Mouse (Mus musculus) layer of hippocampus, adult 2 months (tissue): Measurements from ENCODE around the gene D10Wsu102e. TPM values are rescaled to one million over a fixed set of nuclear protein-coding genes. Genes with fewer than 3 reads are reported as not detected.
"Not testable (repeated sequence)": the region's sequence is repeated elsewhere in the genome, so short reads cannot be mapped to it uniquely, and the experiment has no call there.

Source experiments
- DNase-seq, 2 experiments: peaks; one replicate each; pipeline ENCODE4 v3.0.0; 2022; ENCODE audit warnings: low spot score in 2 of 2
- H3K27ac ChIP-seq: fragments of 200-600 bp; 2 replicates; pipeline ENCODE4 v1.8.1; 2022
- H3K4me3 ChIP-seq: fragments of 200-600 bp; 2 replicates; pipeline ENCODE4 v1.8.1; 2022; ENCODE audit warnings: mild to moderate bottlenecking
- CTCF ChIP-seq: fragments of 200-600 bp; conservative IDR thresholded peaks from 2 replicates; pipeline ENCODE4 v1.8.1; 2022; ENCODE audit warnings: antibody characterized with exemption, mild to moderate bottlenecking, moderate library complexity
- total RNA-seq, 2 experiments: library from RNA; stranded (reverse); gene quantifications; 2 replicates each; pipeline ENCODE4 v1.2.3; 2021

Gene D10Wsu102e
- total RNA-seq, 2 experiments from 2014 or later = 3.1 to 3.9 TPM

- DNase-seq = no peak
- Histone ChIP-seq H3K4me3 (no peak overlapping the region), H3K27ac (no peak overlapping the region)
- no peak for TF ChIP-seq CTCF
These were observed 27.4 kb upstream of the D10Wsu102e start for GRCm38 (mm10) chr10:83332581-83332980.

- Histone ChIP-seq H3K27ac (no peak overlapping the region), H3K4me3 (no peak overlapping the region)
- no peak for DNase-seq
These were observed 23.7 kb upstream of the D10Wsu102e start for GRCm38 (mm10) chr10:83336336-83336735.

GRCm38 (mm10) chr10:83337159-83337951, 22.7 kb upstream of the D10Wsu102e start, which contains the start of gene Slc41a2:
Gene Slc41a2, minus strand, starts transcription at chr10:83337882.
- H3K27ac ChIP-seq = peak within 1 kb of the TSS; percentile 95
- peak; percentile 53 to 66 for DNase-seq
- H3K4me3 ChIP-seq = peak within 1 kb of the TSS; percentile 65
- TF ChIP-seq CTCF = no peak

More at GRCm38 (mm10) chr10:83336336-83336735, 23.7 kb upstream of the D10Wsu102e start:
- no peak for TF ChIP-seq CTCF

GRCm38 (mm10) chr10:83337971-83338598, 21.9 kb upstream of the D10Wsu102e start:
- H3K4me3 ChIP-seq = peak overlapping the region; percentile 65
- TF ChIP-seq CTCF = 0 out of 2 replicates have a peak, but pooled peaks have one; percentile 8
- H3K27ac ChIP-seq = peak overlapping the region; percentile 95
- DNase-seq = no peak

GRCm38 (mm10) chr10:83341226-83341625, 18.8 kb upstream of the D10Wsu102e start:
- no peak overlapping the region for H3K4me3 ChIP-seq
- TF ChIP-seq CTCF = no peak
- DNase-seq = no peak
- H3K27ac ChIP-seq = no peak overlapping the region

- Histone ChIP-seq H3K4me3 (no peak overlapping the region), H3K27ac (no peak overlapping the region)
- peak; percentile 38 to 55 for DNase-seq
- no peak for TF ChIP-seq CTCF
These were observed 16.9 kb upstream of the D10Wsu102e start for GRCm38 (mm10) chr10:83343171-83343570.

- H3K27ac ChIP-seq = no peak overlapping the region
- no peak overlapping the region for H3K4me3 ChIP-seq
- no peak for DNase-seq
- no peak for TF ChIP-seq CTCF
These were observed 16.0 kb upstream of the D10Wsu102e start for GRCm38 (mm10) chr10:83343828-83344685.

- Histone ChIP-seq H3K27ac (no peak overlapping the region), H3K4me3 (no peak overlapping the region)
- TF ChIP-seq CTCF = no peak
- DNase-seq = no peak
These were observed 14.2 kb upstream of the D10Wsu102e start for GRCm38 (mm10) chr10:83345693-83346358.

- H3K27ac ChIP-seq = no peak overlapping the region
- H3K4me3 ChIP-seq = no peak overlapping the region
- DNase-seq = no peak
- TF ChIP-seq CTCF = no peak
These were observed 13.7 kb upstream of the D10Wsu102e start for GRCm38 (mm10) chr10:83346359-83346736.

- Histone ChIP-seq H3K4me3 (no peak overlapping the region), H3K27ac (no peak overlapping the region)
- DNase-seq = no peak
- TF ChIP-seq CTCF = no peak
These were observed 12.5 kb upstream of the D10Wsu102e start for GRCm38 (mm10) chr10:83347494-83347893.

- TF ChIP-seq CTCF = no peak
- DNase-seq = no peak
- H3K4me3 ChIP-seq = no peak overlapping the region
- H3K27ac ChIP-seq = no peak overlapping the region
These were observed 9.3 kb upstream of the D10Wsu102e start for GRCm38 (mm10) chr10:83350689-83351088.

- not testable (repeated sequence) for H3K27ac ChIP-seq, H3K4me3 ChIP-seq, DNase-seq
These were observed 8.2 kb upstream of the D10Wsu102e start for GRCm38 (mm10) chr10:83351779-83352178.
